Mouse (Mus musculus): ENCODE measurements around the gene Scgn.

Gene Scgn

GRCm38 (mm10) chr13:23940291-23940690, 50.7 kb downstream of the Scgn start:
- no peak for DNase-seq (ENCODE audit: extremely low read depth, insufficient read length, low spot score)

- no peak for DNase-seq (ENCODE audit: extremely low read depth, insufficient read length, low spot score)
These were observed 52.3 kb downstream of the Scgn start for GRCm38 (mm10) chr13:23938699-23939098.

GRCm38 (mm10) chr13:23934211-23934520, 56.8 kb downstream of the Scgn start, which contains the start of gene Hist1h2aa:
TSS of gene Hist1h2aa (plus strand) at chr13:23934462.
- DNase-seq (ENCODE audit: extremely low read depth, insufficient read length, low spot score), result no peak

- DNase-seq (ENCODE audit: extremely low read depth, insufficient read length, low spot score), result peak; percentile 32
These were observed 57.4 kb downstream of the Scgn start, which contains the start of gene Hist1h2ba for GRCm38 (mm10) chr13:23933421-23934210. TSS of gene Hist1h2ba (minus strand) at chr13:23934156.

GRCm38 (mm10) chr13:23930904-23931303, 60.1 kb downstream of the Scgn start:
- no peak for DNase-seq (ENCODE audit: extremely low read depth, insufficient read length, low spot score)

- no peak for DNase-seq (ENCODE audit: extremely low read depth, insufficient read length, low spot score)
These were observed 60.6 kb downstream of the Scgn start for GRCm38 (mm10) chr13:23930461-23930860.

- no peak for DNase-seq (ENCODE audit: extremely low read depth, insufficient read length, low spot score)
These were observed 62.4 kb downstream of the Scgn start for GRCm38 (mm10) chr13:23928637-23929036.

GRCm38 (mm10) chr13:23925792-23926191, 65.2 kb downstream of the Scgn start:
- no peak for DNase-seq (ENCODE audit: extremely low read depth, insufficient read length, low spot score)

- DNase-seq (ENCODE audit: extremely low read depth, insufficient read length, low spot score), result no peak
These were observed 73.3 kb downstream of the Scgn start for GRCm38 (mm10) chr13:23917674-23918073.

- DNase-seq (ENCODE audit: extremely low read depth, insufficient read length, low spot score), result no peak
These were observed 74.9 kb downstream of the Scgn start for GRCm38 (mm10) chr13:23916132-23916531.

- no peak for DNase-seq (ENCODE audit: extremely low read depth, insufficient read length, low spot score)
These were observed 76.4 kb downstream of the Scgn start, which contains the start of gene Slc17a4 for GRCm38 (mm10) chr13:23914376-23915167. TSS of gene Slc17a4 (minus strand) at chr13:23915009.

- no peak for DNase-seq (ENCODE audit: extremely low read depth, insufficient read length, low spot score)
These were observed 77.2 kb downstream of the Scgn start for GRCm38 (mm10) chr13:23913791-23914306.

- no peak for DNase-seq (ENCODE audit: extremely low read depth, insufficient read length, low spot score)
These were observed 79.7 kb downstream of the Scgn start for GRCm38 (mm10) chr13:23911335-23911734.

- DNase-seq (ENCODE audit: extremely low read depth, insufficient read length, low spot score), result no peak
These were observed 80.9 kb downstream of the Scgn start for GRCm38 (mm10) chr13:23910121-23910520.

- DNase-seq (ENCODE audit: extremely low read depth, insufficient read length, low spot score), result no peak
These were observed 84.1 kb downstream of the Scgn start for GRCm38 (mm10) chr13:23906906-23907305.
